Comparison of ENCODE assay signal across 10 mouse cellular contexts in genomic region chr1:92949426-92949825, GRCm38 (mm10). TPM values are rescaled to one million over a fixed set of nuclear protein-coding genes. Genes with fewer than 3 reads are reported as not detected.
DNase-seq lines count a peak whose midpoint lies in the region; ATAC-seq and TF ChIP-seq lines count a peak whose summit lies in the region.
"Had no signal": no experiment of that assay in that cellular context is flagged by ENCODE, and none has a peak within 500 bp of the region (broad histone marks: within the 10 kb centered on the region; RNA-seq: fewer than 3 reads in every experiment).

No protein-coding gene starts in this region.

- no peaks in the 10 kb centered on the region for H3K36me3 ChIP-seq in kidney, adult 2 months (ENCODE audit: control insufficient read depth, insufficient read depth, low read length)
- H3K36me3 ChIP-seq in CH12.LX (replicated peaks in 1 of 2; ENCODE audit: control insufficient read depth in 1 of 2, insufficient read depth in 1 of 2, low read length in 1 of 2): peaks cover 35 to 71% of the 10 kb centered on the region in 2 experiments
- peaks cover 46% of the 10 kb centered on the region for H3K36me3 ChIP-seq in lung, embryonic 14.5 days (ENCODE audit: insufficient read depth)
- H3K36me3 ChIP-seq in forebrain, embryonic 14.5 days (ENCODE audit: control insufficient read depth, insufficient read depth, low read length): peaks cover 55% of the 10 kb centered on the region

- no peak for TF ChIP-seq EP300 in CH12.LX (IDR thresholded peaks at IDR 0.05; ENCODE audit: low read length)

- H3K27ac ChIP-seq in kidney, adult 2 months (ENCODE audit: insufficient read depth, low read depth, low read length): no peak overlapping the region
- H3K27ac ChIP-seq in CH12.LX (ENCODE audit: insufficient read depth, low read depth): no peak overlapping the region
- no peak overlapping the region for H3K27ac ChIP-seq in lung, embryonic 14.5 days (ENCODE audit: low read depth)
- no peak overlapping the region for H3K27ac ChIP-seq in forebrain, embryonic 14.5 days (ENCODE audit: low read depth, low read length)
- H3K27ac ChIP-seq: hindbrain, embryonic 15.5 days had no signal

- DNase-seq in kidney, adult 2 months: no peak
- DNase-seq in kidney, postnatal 14 days: no peak
- DNase-seq in CH12.LX (ENCODE audit: extremely low read depth) (peak; percentile 51), MN1 (ENCODE audit: low spot score) (peak; percentile 32)
- DNase-seq in lung, embryonic 14.5 days: peak; percentile 42
- DNase-seq in urinary bladder, adult 2 months (ENCODE audit: low spot score): no peak
- DNase-seq in forebrain, embryonic 14.5 days (ENCODE audit: low spot score): no peak
- DNase-seq in thymus, postnatal 25 days: no peak

- no peaks in the 10 kb centered on the region for H3K9me3 ChIP-seq in CH12.LX (replicated peaks; ENCODE audit: low read length)
- no peaks in the 10 kb centered on the region for H3K9me3 ChIP-seq in lung, embryonic 14.5 days (ENCODE audit: low read depth, low read length)
- H3K9me3 ChIP-seq in forebrain, embryonic 14.5 days (replicated peaks; ENCODE audit: control insufficient read depth, low read length): no peaks in the 10 kb centered on the region
- H3K9me3 ChIP-seq: hindbrain, embryonic 15.5 days; megakaryocyte, embryonic 14.5 days had no signal

- peak; percentile 63 for TF ChIP-seq RAD21 in CH12.LX (IDR thresholded peaks at IDR 0.05; ENCODE audit: low read depth, low read length)

- TF ChIP-seq CTCF in kidney, adult 2 months (conservative IDR thresholded peaks at IDR 0.05; ENCODE audit: insufficient read depth, insufficient read length, low read depth, low read length): peak; percentile 48
- peak; percentile 46 to 78 for TF ChIP-seq CTCF in CH12.LX (conservative IDR thresholded peaks at IDR 0.05 in 1 of 2, IDR thresholded peaks at IDR 0.05 in 1 of 2; ENCODE audit: low read depth in 2 of 2, low read length in 2 of 2)
- TF ChIP-seq CTCF in lung, embryonic 14.5 days (IDR thresholded peaks at IDR 0.05; ENCODE audit: low read depth): peak; percentile 60

- TF ChIP-seq POLR2A in kidney, adult 2 months (IDR thresholded peaks at IDR 0.05; ENCODE audit: low read depth, low read length): no peak
- no peak for TF ChIP-seq POLR2A in CH12.LX (IDR thresholded peaks at IDR 0.05; ENCODE audit: low read depth, low read length)

- H3K4me1 ChIP-seq in kidney, adult 2 months (ENCODE audit: control insufficient read depth, insufficient read depth, low read length): peaks cover 5% of the 10 kb centered on the region; the same call in 1 of the 2 replicates
- H3K4me1 ChIP-seq in CH12.LX (ENCODE audit: control insufficient read depth in 1 of 2, insufficient read depth in 2 of 2): peaks cover 2 to 7% of the 10 kb centered on the region in 2 experiments; a peak in 1 of 4 replicates
- H3K4me1 ChIP-seq in lung, embryonic 14.5 days (ENCODE audit: insufficient read depth): no peaks in the 10 kb centered on the region
- H3K4me1 ChIP-seq in forebrain, embryonic 14.5 days (ENCODE audit: control insufficient read depth, insufficient read depth, low read length): no peaks in the 10 kb centered on the region
- H3K4me1 ChIP-seq: hindbrain, embryonic 15.5 days had no signal

- H3K4me3 ChIP-seq in kidney, adult 2 months (ENCODE audit: insufficient read depth, low read depth, low read length): no peak overlapping the region
- no peak overlapping the region for H3K4me3 ChIP-seq in CH12.LX (replicated peaks in 1 of 3; ENCODE audit: low read depth in 2 of 3, low read length in 2 of 3, poor library complexity in 1 of 3)
- no peak overlapping the region for H3K4me3 ChIP-seq in lung, embryonic 14.5 days (ENCODE audit: low read depth, low read length)
- H3K4me3 ChIP-seq in forebrain, embryonic 14.5 days (ENCODE audit: low read depth, low read length): no peak overlapping the region
- H3K4me3 ChIP-seq: hindbrain, embryonic 15.5 days; megakaryocyte, embryonic 14.5 days had no signal

- in situ Hi-C loops in CH12.LX (cut with MboI; ENCODE audit: low pct_ligation_motif_present, low pct_unique_long_range_greater_than_20kb, low sequenced_read_pairs): loop anchor here (10.0 kb wide), 1 partner anchor 125 kb away; no protein-coding TSS in a partner anchor

- no peaks in the 10 kb centered on the region for H3K27me3 ChIP-seq in kidney, adult 2 months (replicated peaks; ENCODE audit: control insufficient read depth, insufficient read depth, low read length)
- no peaks in the 10 kb centered on the region for H3K27me3 ChIP-seq in CH12.LX (replicated peaks)
- no peaks in the 10 kb centered on the region for H3K27me3 ChIP-seq in lung, embryonic 14.5 days (ENCODE audit: insufficient read depth, low read length)
- H3K27me3 ChIP-seq in forebrain, embryonic 14.5 days (replicated peaks; ENCODE audit: control insufficient read depth, insufficient read depth, low read length): no peaks in the 10 kb centered on the region
- H3K27me3 ChIP-seq: hindbrain, embryonic 15.5 days had no signal

- dilution Hi-C loops in CH12.LX (cut with MboI; ENCODE audit: extremely low pct_ligation_motif_present, extremely low pct_unique_long_range_greater_than_20kb, low sequenced_read_pairs): no loop called here

- WGBS in kidney, adult 2 months: 69% methylated on average over 6 of the region's 6 CpGs
- WGBS in lung, embryonic 14.5 days: 46% methylated on average over 6 of the region's 6 CpGs
- WGBS in forebrain, embryonic 14.5 days: 64% methylated on average over 6 of the region's 6 CpGs

- H3K79me2 ChIP-seq in CH12.LX (replicated peaks; ENCODE audit: control insufficient read depth, extremely low read depth, insufficient read depth, poor library complexity, severe bottlenecking): no peaks in the 10 kb centered on the region

- ATAC-seq in lung, embryonic 14.5 days (ENCODE audit: insufficient read depth): no peak
- no peak for ATAC-seq in forebrain, embryonic 14.5 days

- H3K4me2 ChIP-seq in CH12.LX (ENCODE audit: insufficient read depth, low read depth, poor library complexity, severe bottlenecking): no peak overlapping the region
- no peak overlapping the region for H3K4me2 ChIP-seq in lung, embryonic 14.5 days
- no peak overlapping the region for H3K4me2 ChIP-seq in forebrain, embryonic 14.5 days (ENCODE audit: low read length)
- H3K4me2 ChIP-seq: hindbrain, embryonic 15.5 days had no signal

- H3K9ac ChIP-seq in CH12.LX (ENCODE audit: insufficient read depth, low read depth): no peak overlapping the region
- H3K9ac ChIP-seq in lung, embryonic 14.5 days: no peak overlapping the region
- no peak overlapping the region for H3K9ac ChIP-seq in forebrain, embryonic 14.5 days (ENCODE audit: low read length)
- H3K9ac ChIP-seq: hindbrain, embryonic 15.5 days had no signal

TF ChIP-seq in CH12.LX, 34 proteins besides CTCF, POLR2A, EP300 and RAD21:
- TF ChIP-seq MEF2A (IDR thresholded peaks at IDR 0.05; ENCODE audit: borderline replicate concordance, low read depth, low read length): no peak
- TF ChIP-seq USF2 (conservative IDR thresholded peaks at IDR 0.05; ENCODE audit: low read depth, low read length): no peak
- TF ChIP-seq SMC3 (IDR thresholded peaks at IDR 0.05; ENCODE audit: low read depth, low read length): peak; percentile 76
- TF ChIP-seq MAX (IDR thresholded peaks at IDR 0.05; ENCODE audit: low read length): no peak

RNA-seq across cellular contexts. Expression of gene Gpr35, which starts 1.2 kb away (rescaled TPM):
- polyA plus RNA-seq in kidney, adult 2 months (2012; rRNA removed): 1.3 and 1.9 TPM in 2 replicates
- 0.21 and 0.42 TPM in 2 replicates for total RNA-seq in CH12.LX (2012; rRNA removed)
- total RNA-seq in CH12.LX (2014; rRNA removed): 0.43 and 0.44 TPM in 2 replicates
- 1.7 and 2.0 TPM in 2 replicates for polyA plus RNA-seq in CH12.LX (2012; ENCODE audit: insufficient read length, low read depth)
- polyA plus RNA-seq in lung, embryonic 14.5 days (2014; fragmentation: Nextera tagmentation; extraction: Ambion mirVana): 0.19 and 0.50 TPM in 2 replicates
- 0.78 and 1.3 TPM in 2 replicates for polyA plus RNA-seq in urinary bladder, adult 2 months (2012; rRNA removed)
- polyA plus RNA-seq in forebrain, embryonic 14.5 days (2014; fragmentation: Nextera tagmentation; extraction: Ambion mirVana): 0.29 and 0.33 TPM in 2 replicates

RNA-seq across cellular contexts. Expression of gene Capn10, which starts 15.2 kb away (rescaled TPM):
- 38.9 and 46.2 TPM in 2 replicates for polyA plus RNA-seq in kidney, adult 2 months (2012; rRNA removed)
- total RNA-seq in CH12.LX (2012; rRNA removed): 13.2 and 15.9 TPM in 2 replicates
- total RNA-seq in CH12.LX (2014; rRNA removed): 12.9 and 16.1 TPM in 2 replicates
- polyA plus RNA-seq in CH12.LX (2012; ENCODE audit: insufficient read length, low read depth): 11.6 and 11.9 TPM in 2 replicates
- 22.2 and 26.8 TPM in 2 replicates for polyA plus RNA-seq in lung, embryonic 14.5 days (2014; fragmentation: Nextera tagmentation; extraction: Ambion mirVana)
- 16.0 and 20.4 TPM in 2 replicates for polyA plus RNA-seq in urinary bladder, adult 2 months (2012; rRNA removed)
- 40.2 and 52.8 TPM in 2 replicates for polyA plus RNA-seq in forebrain, embryonic 14.5 days (2014; fragmentation: Nextera tagmentation; extraction: Ambion mirVana)

RNA-seq across cellular contexts. Expression of gene Rnpepl1, which starts 38.8 kb away (rescaled TPM):
- 161 and 199 TPM in 2 replicates for polyA plus RNA-seq in kidney, adult 2 months (2012; rRNA removed)
- total RNA-seq in CH12.LX (2012; rRNA removed): 13.8 and 14.6 TPM in 2 replicates
- total RNA-seq in CH12.LX (2014; rRNA removed): 4.5 and 5.1 TPM in 2 replicates
- 12.7 and 20.2 TPM in 2 replicates for polyA plus RNA-seq in CH12.LX (2012; ENCODE audit: insufficient read length, low read depth)
- 34.8 and 43.3 TPM in 2 replicates for polyA plus RNA-seq in lung, embryonic 14.5 days (2014; fragmentation: Nextera tagmentation; extraction: Ambion mirVana)
- polyA plus RNA-seq in urinary bladder, adult 2 months (2012; rRNA removed): 37.4 and 59.3 TPM in 2 replicates
- polyA plus RNA-seq in forebrain, embryonic 14.5 days (2014; fragmentation: Nextera tagmentation; extraction: Ambion mirVana): 15.5 and 20.1 TPM in 2 replicates

RNA-seq across cellular contexts. Expression of gene Dusp28, which starts 42.6 kb away (rescaled TPM):
- 36.6 and 42.6 TPM in 2 replicates for polyA plus RNA-seq in kidney, adult 2 months (2012; rRNA removed)
- total RNA-seq in CH12.LX (2012; rRNA removed) (3.4 and 3.6 TPM in 2 replicates), CH12.LX (2014; rRNA removed) (3.2 and 4.6 TPM in 2 replicates)
- 2.6 and 3.6 TPM in 2 replicates for polyA plus RNA-seq in CH12.LX (2012; ENCODE audit: insufficient read length, low read depth)
- polyA plus RNA-seq in lung, embryonic 14.5 days (2014; fragmentation: Nextera tagmentation; extraction: Ambion mirVana): 6.9 and 8.9 TPM in 2 replicates
- polyA plus RNA-seq in urinary bladder, adult 2 months (2012; rRNA removed): 14.1 and 15.2 TPM in 2 replicates
- 12.2 and 12.7 TPM in 2 replicates for polyA plus RNA-seq in forebrain, embryonic 14.5 days (2014; fragmentation: Nextera tagmentation; extraction: Ambion mirVana)

RNA-seq across cellular contexts. Expression of gene Ankmy1, which starts 46.7 kb away (rescaled TPM):
- polyA plus RNA-seq in kidney, adult 2 months (2012; rRNA removed): 0.65 and 0.75 TPM in 2 replicates
- total RNA-seq in CH12.LX (2012; rRNA removed) (0.04 and 0.13 TPM in 2 replicates), CH12.LX (2014; rRNA removed) (0.11 TPM in 1 of 2 replicates, not detected in the other)
- 0.07 TPM in 1 of 2 replicates, not detected in the other for polyA plus RNA-seq in CH12.LX (2012; ENCODE audit: insufficient read length, low read depth)
- 0.20 and 0.41 TPM in 2 replicates for polyA plus RNA-seq in lung, embryonic 14.5 days (2014; fragmentation: Nextera tagmentation; extraction: Ambion mirVana)
- polyA plus RNA-seq in urinary bladder, adult 2 months (2012; rRNA removed): 0.36 and 0.71 TPM in 2 replicates
- polyA plus RNA-seq in forebrain, embryonic 14.5 days (2014; fragmentation: Nextera tagmentation; extraction: Ambion mirVana): 1.5 and 2.4 TPM in 2 replicates

Comparison
In these comparisons a context has a peak if more than half of its experiments do, and no peak if none do; other contexts are left out.
1. DNase-seq: peak in CH12.LX (single experiment), MN1 (single experiment) and lung, embryonic 14.5 days (single experiment); none in kidney, adult 2 months (single experiment), kidney, postnatal 14 days (single experiment), urinary bladder, adult 2 months (single experiment), forebrain, embryonic 14.5 days (single experiment) and thymus, postnatal 25 days (single experiment).
2. Peak in every context shown above with its lines, with median percentiles within 50 percentile points of each other: CTCF ChIP-seq.